Mouse (Mus musculus) splenic B cell, adult 2 months (primary cell): ENCODE data around the gene Mthfr.
"Not testable (repeated sequence)": the region's sequence is repeated elsewhere in the genome, so short reads cannot be mapped to it uniquely, and the experiment has no call there.

Source experiments
- DNase-seq: peaks from one replicate; pipeline ENCODE4 v3.0.0-alpha.2; 2011; ENCODE audit warnings: low read depth, low spot score
- H3K27me3 ChIP-seq: 2 replicates; pipeline ENCODE4 v1.6.1; 2012; ENCODE audit warnings: mild to moderate bottlenecking, low read length, moderate library complexity, mixed read lengths; ENCODE audit not compliant: control insufficient read depth, poor library complexity, insufficient read depth, severe bottlenecking
- H3K36me3 ChIP-seq: 2 replicates; pipeline ENCODE4 v1.6.1; 2012; ENCODE audit warnings: mild to moderate bottlenecking, low read length, moderate library complexity, mixed read lengths; ENCODE audit not compliant: control insufficient read depth, poor library complexity, insufficient read depth, severe bottlenecking

The Mthfr gene

DNA sequence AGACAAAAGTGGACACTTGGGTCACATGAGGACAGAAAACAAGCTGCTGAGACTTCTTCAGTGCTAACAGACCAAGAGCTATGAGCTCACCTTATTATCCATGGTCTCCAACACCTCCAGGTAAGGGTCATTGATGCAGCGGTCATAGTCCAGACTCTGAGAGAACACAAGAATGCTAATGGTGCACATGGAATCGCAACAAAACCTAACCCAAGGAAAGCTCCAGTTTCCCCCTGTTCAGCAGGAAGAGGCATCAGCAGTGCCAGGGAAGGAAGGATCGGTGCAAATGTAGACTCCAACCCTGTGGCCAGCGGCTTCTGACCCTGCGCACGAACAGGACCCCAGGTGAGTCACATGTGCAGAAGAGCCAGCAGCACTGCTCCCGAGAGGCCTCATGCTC is 9.6 kb upstream of the Mthfr start:
- no peak for DNase-seq
- Histone ChIP-seq H3K36me3 (peaks cover 6% of the 10 kb centered on the region; the same call in 1 of the 2 replicates), H3K27me3 (no peaks in the 10 kb centered on the region)

GRCm38 (mm10) chr4:148030506-148030905 is 8.4 kb upstream of the Mthfr start:
- H3K27me3 ChIP-seq, result no peaks in the 10 kb centered on the region
- no peak for DNase-seq
- peaks cover 6% of the 10 kb centered on the region; the same call in 1 of the 2 replicates for H3K36me3 ChIP-seq

GRCm38 (mm10) chr4:148033858-148034410 is 4.9 kb upstream of the Mthfr start:
- DNase-seq, result no peak
- Histone ChIP-seq H3K27me3 (no peaks in the 10 kb centered on the region), H3K36me3 (peaks cover 4% of the 10 kb centered on the region; the same call in 1 of the 2 replicates)

DNA sequence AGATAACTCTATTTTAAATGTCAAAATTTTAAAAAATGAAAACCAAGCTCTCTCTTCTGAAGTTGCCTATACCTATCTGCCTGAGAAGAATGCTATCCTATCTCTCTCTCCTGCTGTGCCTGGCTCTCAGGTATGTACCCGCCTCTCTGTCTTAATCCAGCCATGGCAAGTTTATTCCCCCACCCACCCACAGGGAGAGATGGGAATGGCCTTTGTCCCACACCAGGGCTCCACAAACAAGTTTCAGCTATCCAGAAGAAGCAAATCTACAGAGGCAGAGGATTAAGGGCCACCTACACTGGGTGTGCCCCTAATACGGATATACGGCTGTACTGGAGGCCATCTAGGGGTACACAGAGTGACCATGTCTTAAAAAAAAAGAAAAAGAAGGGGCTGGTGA is 3.4 kb upstream of the Mthfr start:
- no peak for DNase-seq
- Histone ChIP-seq H3K36me3 (peaks cover 4% of the 10 kb centered on the region; the same call in 1 of the 2 replicates), H3K27me3 (no peaks in the 10 kb centered on the region)

- H3K36me3 ChIP-seq, result no peaks in the 10 kb centered on the region
- no peaks in the 10 kb centered on the region for H3K27me3 ChIP-seq
- no peak for DNase-seq
Observed at GRCm38 (mm10) chr4:148038079-148038599, 738 bp upstream of the Mthfr start.

DNA sequence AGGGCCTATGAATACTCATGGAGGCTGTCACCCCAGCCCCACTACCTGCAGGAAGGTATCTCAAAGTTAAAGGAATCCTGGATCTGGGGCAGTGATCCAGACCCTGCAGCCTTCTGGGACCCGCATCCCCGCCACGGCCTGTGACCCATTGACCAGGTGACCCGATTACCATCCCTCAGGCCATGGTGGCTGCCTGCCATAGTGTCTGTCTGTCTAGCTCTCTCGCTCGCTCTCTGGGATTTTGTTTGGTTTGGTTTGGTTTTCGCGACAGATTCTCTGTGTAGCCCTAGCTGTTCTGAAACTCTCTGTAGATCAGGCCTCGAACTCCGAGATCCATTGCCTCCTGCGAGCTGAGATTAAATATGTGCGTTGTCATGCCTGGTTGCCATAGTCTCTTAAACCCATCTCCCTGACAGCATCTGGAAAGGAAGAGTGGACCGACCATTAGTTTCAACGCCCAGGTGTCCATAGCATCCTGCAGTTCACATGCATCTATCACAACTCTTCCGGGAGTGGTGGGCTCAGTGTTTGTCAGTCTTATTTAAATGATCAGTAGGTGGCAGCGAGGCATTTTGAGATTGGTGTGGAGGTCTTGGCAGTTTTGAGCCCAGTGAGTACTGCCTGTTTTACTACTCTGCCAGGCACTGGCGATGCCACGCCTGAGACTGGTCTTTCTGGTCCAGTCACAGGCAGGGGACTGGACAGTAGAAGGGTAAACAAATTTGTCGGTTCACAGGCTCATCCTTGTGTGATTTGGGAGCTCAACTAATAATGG is 564 bp downstream of the Mthfr start:
- no peaks in the 10 kb centered on the region for H3K27me3 ChIP-seq
- peak; percentile 23 for DNase-seq
- H3K36me3 ChIP-seq, result no peaks in the 10 kb centered on the region

- no peaks in the 10 kb centered on the region for H3K36me3 ChIP-seq
- H3K27me3 ChIP-seq, result no peaks in the 10 kb centered on the region
- peak; percentile 4 for DNase-seq
Observed at GRCm38 (mm10) chr4:148040029-148040830, 1.4 kb downstream of the Mthfr start.

GRCm38 (mm10) chr4:148040933-148041610 is 2.2 kb downstream of the Mthfr start:
- peak; percentile 38 for DNase-seq
- Histone ChIP-seq H3K36me3 (no peaks in the 10 kb centered on the region), H3K27me3 (no peaks in the 10 kb centered on the region)

DNA sequence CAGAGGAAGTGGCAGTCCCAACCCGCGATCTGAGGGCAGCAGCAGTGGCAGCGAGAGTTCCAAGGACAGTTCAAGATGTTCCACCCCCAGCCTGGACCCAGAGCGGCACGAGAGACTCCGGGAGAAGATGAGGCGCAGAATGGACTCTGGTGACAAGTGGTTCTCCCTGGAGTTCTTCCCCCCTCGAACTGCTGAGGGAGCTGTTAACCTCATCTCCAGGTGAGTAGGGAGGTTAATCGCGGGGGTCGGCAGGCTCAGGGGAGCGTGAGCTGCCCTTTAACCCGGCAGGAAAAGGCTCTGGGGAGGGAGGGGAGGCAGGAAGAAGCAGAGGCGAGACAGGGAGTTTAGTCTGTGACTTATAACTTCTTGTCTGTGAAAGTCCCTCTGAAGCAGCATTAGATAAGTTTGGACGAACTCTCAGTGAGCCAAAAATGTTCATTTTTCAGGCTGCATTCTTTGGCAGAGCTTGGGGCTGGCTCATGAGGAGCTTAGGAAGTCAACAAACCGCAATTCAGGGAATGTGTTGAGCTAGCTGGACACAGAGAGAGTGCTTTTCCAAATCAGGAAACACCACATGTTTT is 2.8 kb downstream of the Mthfr start:
- Histone ChIP-seq H3K27me3 (no peaks in the 10 kb centered on the region), H3K36me3 (no peaks in the 10 kb centered on the region)
- DNase-seq, result peak; percentile 25

DNA sequence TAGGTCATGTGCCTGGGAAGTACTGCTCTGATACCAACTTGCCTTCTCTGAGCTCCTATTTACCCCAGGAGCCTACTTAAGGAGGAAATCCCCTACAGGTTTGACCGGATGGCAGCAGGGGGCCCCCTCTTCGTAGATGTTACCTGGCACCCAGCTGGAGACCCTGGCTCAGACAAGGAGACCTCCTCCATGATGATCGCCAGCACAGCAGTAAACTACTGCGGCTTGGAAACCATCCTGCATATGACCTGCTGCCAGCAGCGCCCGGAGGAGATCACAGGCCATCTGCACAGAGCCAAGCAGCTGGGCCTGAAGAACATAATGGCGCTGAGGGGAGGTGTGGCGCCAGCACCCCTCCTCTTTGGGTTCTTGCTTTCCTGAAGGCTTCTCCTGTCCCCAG is 4.5 kb downstream of the Mthfr start:
- not testable (repeated sequence) for DNase-seq, H3K36me3 ChIP-seq, H3K27me3 ChIP-seq

GRCm38 (mm10) chr4:148044113-148044512 is 5.2 kb downstream of the Mthfr start:
- Histone ChIP-seq H3K36me3 (no peaks in the 10 kb centered on the region), H3K27me3 (no peaks in the 10 kb centered on the region)
- no peak for DNase-seq

GRCm38 (mm10) chr4:148046450-148047031 is 7.7 kb downstream of the Mthfr start:
- Histone ChIP-seq H3K36me3 (no peaks in the 10 kb centered on the region), H3K27me3 (no peaks in the 10 kb centered on the region)
- DNase-seq, result no peak

- H3K36me3 ChIP-seq, DNase-seq, H3K27me3 ChIP-seq: not testable (repeated sequence)
Observed at GRCm38 (mm10) chr4:148050396-148050914, 11.6 kb downstream of the Mthfr start.
